ENCODE assay signal across 9 mouse cellular contexts in genomic region chr4:97649626-97650015, GRCm38 (mm10).
DNase-seq lines count a peak whose midpoint lies in the region; ATAC-seq and TF ChIP-seq lines count a peak whose summit lies in the region.
"Had no signal": no experiment of that assay in that cellular context is flagged by ENCODE, and none has a peak within 500 bp of the region (broad histone marks: within the 10 kb centered on the region; RNA-seq: fewer than 3 reads in every experiment).

No protein-coding gene starts in this region.

- H3K27me3 ChIP-seq in forebrain, embryonic 13.5 days = no peaks in the 10 kb centered on the region
- H3K27me3 ChIP-seq in limb, embryonic 13.5 days = no peaks in the 10 kb centered on the region
- H3K27me3 ChIP-seq in thymus, adult 2 months (ENCODE audit: control insufficient read depth, insufficient read depth, low read length) = no peaks in the 10 kb centered on the region

- no peak overlapping the region for H3K9ac ChIP-seq in forebrain, embryonic 13.5 days
- no peak overlapping the region for H3K9ac ChIP-seq in limb, embryonic 13.5 days

- H3K36me3 ChIP-seq in forebrain, embryonic 13.5 days (ENCODE audit: poor library complexity, severe bottlenecking) = no peaks in the 10 kb centered on the region
- no peaks in the 10 kb centered on the region for H3K36me3 ChIP-seq in limb, embryonic 13.5 days
- no peaks in the 10 kb centered on the region for H3K36me3 ChIP-seq in thymus, adult 2 months (ENCODE audit: control insufficient read depth, insufficient read depth, low read length)
- H3K36me3 ChIP-seq: heart, embryonic 10.5 days had no signal

- TF ChIP-seq POLR2A in thymus, adult 2 months (IDR thresholded peaks at IDR 0.05; ENCODE audit: control insufficient read depth, extremely low read depth, insufficient read depth, low read length, poor library complexity) = no peak

- intact Hi-C loops in gastrocnemius, adult 2 months (cut with DNase I) = no loop called here
- intact Hi-C loops in left cerebral cortex, postnatal 14 days (cut with DNase I) = no loop called here

- TF ChIP-seq CTCF in gastrocnemius, adult 2 months (IDR thresholded peaks at IDR 0.05) = no peak
- no peak for TF ChIP-seq CTCF in thymus, adult 2 months (IDR thresholded peaks at IDR 0.05; ENCODE audit: borderline replicate concordance, control insufficient read depth, extremely low read depth, insufficient read depth, low read length, poor library complexity)

- 0 out of 2 replicates have a peak overlapping the region, but pooled peaks have one; percentile 31 for H3K27ac ChIP-seq in gastrocnemius, adult 2 months
- H3K27ac ChIP-seq in forebrain, embryonic 13.5 days = peak overlapping the region; percentile 94
- peak overlapping the region; percentile 33; the same call in 1 of the 2 replicates for H3K27ac ChIP-seq in limb, embryonic 13.5 days
- H3K27ac ChIP-seq in thymus, adult 2 months (ENCODE audit: control insufficient read depth, insufficient read depth, low read length) = no peak overlapping the region

- peaks cover 44% of the 10 kb centered on the region for H3K4me1 ChIP-seq in forebrain, embryonic 13.5 days
- H3K4me1 ChIP-seq in limb, embryonic 13.5 days = peaks cover 29% of the 10 kb centered on the region
- H3K4me1 ChIP-seq in thymus, adult 2 months (replicated peaks; ENCODE audit: control insufficient read depth, insufficient read depth, low read length) = peaks cover 5% of the 10 kb centered on the region

- peak; percentile 34 for ATAC-seq in forebrain, embryonic 13.5 days
- no peak for ATAC-seq in limb, embryonic 13.5 days (ENCODE audit: low FRiP score, low read depth)

- 48% methylated on average over 5 of the region's 5 CpGs for WGBS in forebrain, embryonic 13.5 days
- 74% methylated on average over 5 of the region's 5 CpGs for WGBS in limb, embryonic 13.5 days
- 94% methylated on average over 5 of the region's 5 CpGs for WGBS in thymus, adult 2 months

- H3K4me3 ChIP-seq in gastrocnemius, adult 2 months = no peak overlapping the region
- no peak overlapping the region for H3K4me3 ChIP-seq in forebrain, embryonic 13.5 days
- H3K4me3 ChIP-seq in limb, embryonic 13.5 days = no peak overlapping the region
- H3K4me3 ChIP-seq in thymus, adult 2 months (ENCODE audit: control insufficient read depth, insufficient read depth, low read length) = no peak overlapping the region
- H3K4me3 ChIP-seq: heart, embryonic 10.5 days had no signal

- H3K4me2 ChIP-seq in forebrain, embryonic 13.5 days = peak overlapping the region; percentile 11; the same call in 1 of the 2 replicates
- no peak overlapping the region for H3K4me2 ChIP-seq in limb, embryonic 13.5 days (replicated peaks)

- H3K9me3 ChIP-seq in forebrain, embryonic 13.5 days (replicated peaks) = no peaks in the 10 kb centered on the region
- no peaks in the 10 kb centered on the region for H3K9me3 ChIP-seq in limb, embryonic 13.5 days
- H3K9me3 ChIP-seq: heart, embryonic 10.5 days had no signal

- DNase-seq in gastrocnemius, adult 2 months = no peak
- DNase-seq in gastrocnemius, postnatal 4 days (ENCODE audit: low spot score in 2 of 2) = no peak
- DNase-seq in cerebellum, adult 11-12 months = peak; percentile 69
- DNase-seq in thymus, adult 2 months = no peak
- DNase-seq in thymus, postnatal 25 days = no peak
- DNase-seq in left cerebral cortex, postnatal 14 days (ENCODE audit: low spot score in 2 of 2) = no peak
